Mouse (Mus musculus) bone marrow macrophage, adult 2 months (primary cell): ENCODE results near the gene Samsn1. TPM values are rescaled to one million over a fixed set of nuclear protein-coding genes. Genes with fewer than 3 reads are reported as not detected.

Experiments
- H3K27ac ChIP-seq: 2 replicates; pipeline ENCODE4 v1.5.1; 2012; ENCODE audit warnings: low read depth, low read length; ENCODE audit not compliant: insufficient read depth
- H3K4me1 ChIP-seq: 2 replicates; pipeline ENCODE4 v1.6.1; 2012; ENCODE audit warnings: low read length; ENCODE audit not compliant: control insufficient read depth, insufficient read depth
- H3K4me3 ChIP-seq: 2 replicates; pipeline ENCODE4 v1.5.1; 2012; ENCODE audit warnings: mild to moderate bottlenecking, low read length, moderate library complexity; ENCODE audit not compliant: insufficient read depth
- CTCF ChIP-seq: IDR thresholded peaks from 2 replicates; pipeline ENCODE4 v1.5.1; 2012; ENCODE audit warnings: low read depth, mild to moderate bottlenecking, low read length, moderate library complexity
- POLR2A ChIP-seq: IDR thresholded peaks from 2 replicates; pipeline ENCODE4 v1.6.1; 2012; ENCODE audit warnings: mild to moderate bottlenecking, low read depth, low read length, borderline replicate concordance
- polyA plus RNA-seq: library from polyadenylated mRNA; stranded (reverse); fragments of >200 nt; gene quantifications from 2 replicates; pipeline ENCODE4 v1.2.4, GENCODE M21; 2012; ENCODE audit not compliant: missing spikeins, insufficient read depth, insufficient read length

The Samsn1 gene
- polyA plus RNA-seq, 1 experiment: 26.0 TPM

GRCm38 (mm10) chr16:75961036-75961435, 61.0 kb downstream of the Samsn1 start:
- Histone ChIP-seq H3K4me1 (peaks cover 14% of the 10 kb centered on the region), H3K4me3 (no peak overlapping the region), H3K27ac (peak overlapping the region; percentile 90)
- TF ChIP-seq POLR2A: no peak

GRCm38 (mm10) chr16:75933357-75933756, 88.7 kb downstream of the Samsn1 start:
- TF ChIP-seq POLR2A (no peak), CTCF (no peak)
- no peak overlapping the region for H3K4me3 ChIP-seq
- H3K4me1 ChIP-seq: peaks cover 3% of the 10 kb centered on the region; the same call in 1 of the 2 replicates
- H3K27ac ChIP-seq: no peak overlapping the region

- TF ChIP-seq CTCF (no peak), POLR2A (no peak)
- Histone ChIP-seq H3K27ac (no peak overlapping the region), H3K4me1 (peaks cover 3% of the 10 kb centered on the region; the same call in 1 of the 2 replicates), H3K4me3 (no peak overlapping the region)
These were observed 91.9 kb downstream of the Samsn1 start for GRCm38 (mm10) chr16:75930222-75930553.

- TF ChIP-seq CTCF: no peak
- no peak for TF ChIP-seq POLR2A
- H3K4me3 ChIP-seq: no peak overlapping the region
- no peak overlapping the region for H3K27ac ChIP-seq
- peaks cover 3% of the 10 kb centered on the region; the same call in 1 of the 2 replicates for H3K4me1 ChIP-seq
These were observed 92.4 kb downstream of the Samsn1 start for GRCm38 (mm10) chr16:75929536-75930221.

DNA sequence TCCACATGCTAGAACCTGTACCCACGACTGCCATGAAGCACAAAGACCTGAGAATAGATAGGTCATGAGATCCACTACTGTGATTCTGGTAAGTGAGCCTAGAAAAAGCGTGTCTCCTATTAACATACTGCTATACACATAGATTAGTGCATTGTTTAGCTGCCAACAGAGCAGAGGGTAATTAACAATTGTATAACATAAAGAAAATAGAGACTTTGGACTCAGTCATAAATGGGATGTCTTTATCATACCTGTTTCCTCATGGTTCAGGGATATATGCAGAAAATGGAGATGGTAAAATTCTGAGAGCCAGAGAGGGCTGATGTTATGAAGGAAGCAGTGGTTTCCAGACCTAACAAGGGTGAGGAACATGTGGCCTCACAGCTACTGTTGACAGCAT, 95.6 kb downstream of the Samsn1 start:
- TF ChIP-seq CTCF (no peak), POLR2A (no peak)
- H3K4me1 ChIP-seq: no peaks in the 10 kb centered on the region
- no peak overlapping the region for H3K4me3 ChIP-seq
- H3K27ac ChIP-seq: no peak overlapping the region

- H3K4me1 ChIP-seq: peaks cover 11% of the 10 kb centered on the region
- TF ChIP-seq POLR2A: no peak
- no peak for TF ChIP-seq CTCF
- H3K4me3 ChIP-seq: no peak overlapping the region
- no peak overlapping the region for H3K27ac ChIP-seq
These were observed 101.2 kb downstream of the Samsn1 start for GRCm38 (mm10) chr16:75920870-75921269.

GRCm38 (mm10) chr16:75919298-75919697, 102.8 kb downstream of the Samsn1 start:
- H3K4me1 ChIP-seq: peaks cover 11% of the 10 kb centered on the region
- H3K27ac ChIP-seq: no peak overlapping the region
- TF ChIP-seq POLR2A (no peak), CTCF (no peak)
- no peak overlapping the region for H3K4me3 ChIP-seq

DNA sequence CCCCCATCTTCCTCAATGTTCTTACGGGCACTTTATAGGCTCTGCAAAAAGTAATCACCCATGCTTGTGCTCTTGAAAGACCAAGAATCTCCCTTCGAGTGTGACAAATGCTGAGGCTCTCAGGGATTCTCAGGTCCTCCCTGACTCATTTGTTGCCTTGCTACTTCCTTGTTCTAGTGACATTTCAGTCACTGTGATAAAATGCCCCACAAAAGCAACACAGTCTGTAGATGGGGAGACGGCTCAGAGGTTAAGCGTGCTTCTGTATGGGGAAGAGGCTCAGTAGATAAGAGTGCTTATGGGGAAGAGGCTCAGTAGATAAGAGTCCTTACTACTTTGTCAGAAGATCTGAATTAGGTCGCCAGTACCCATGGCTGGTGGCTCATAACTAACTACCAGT, 104.4 kb downstream of the Samsn1 start:
- H3K27ac ChIP-seq: no peak overlapping the region

DNA sequence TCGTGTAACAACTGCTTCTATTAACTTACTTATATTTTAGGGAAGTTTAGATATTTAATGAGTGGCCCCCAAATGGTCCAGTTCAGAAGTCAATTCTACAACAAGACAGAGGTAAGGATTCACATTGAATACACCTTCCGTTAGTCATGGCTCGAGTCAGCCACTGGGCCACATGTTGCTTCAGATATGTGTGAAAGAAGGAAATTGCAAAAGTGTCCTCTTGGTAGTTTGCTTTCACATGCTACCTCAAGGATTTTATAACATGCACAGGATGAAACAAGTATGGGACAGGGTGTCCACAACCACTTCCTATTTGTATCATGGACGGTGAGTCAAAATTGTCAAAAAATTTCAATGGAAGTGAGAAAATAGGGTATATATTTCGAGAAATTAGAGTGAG, 110.0 kb downstream of the Samsn1 start:
- peaks cover 7% of the 10 kb centered on the region for H3K4me1 ChIP-seq
- H3K27ac ChIP-seq: no peak overlapping the region
- no peak overlapping the region for H3K4me3 ChIP-seq
- TF ChIP-seq POLR2A (no peak), CTCF (no peak)

More for the DNA sequence above, 104.4 kb downstream of the Samsn1 start:
- no peak for TF ChIP-seq CTCF
- TF ChIP-seq POLR2A: no peak
- no peak overlapping the region for H3K4me3 ChIP-seq
- H3K4me1 ChIP-seq: peaks cover 11% of the 10 kb centered on the region

GRCm38 (mm10) chr16:75908635-75909494, 113.2 kb downstream of the Samsn1 start:
- Histone ChIP-seq H3K27ac (peak overlapping the region; percentile 29), H3K4me1 (peaks cover 11% of the 10 kb centered on the region), H3K4me3 (peak overlapping the region; percentile 54)
- TF ChIP-seq POLR2A (no peak), CTCF (no peak)
